25 mouse cellular contexts compared by ENCODE assay signal in the genomic region with DNA sequence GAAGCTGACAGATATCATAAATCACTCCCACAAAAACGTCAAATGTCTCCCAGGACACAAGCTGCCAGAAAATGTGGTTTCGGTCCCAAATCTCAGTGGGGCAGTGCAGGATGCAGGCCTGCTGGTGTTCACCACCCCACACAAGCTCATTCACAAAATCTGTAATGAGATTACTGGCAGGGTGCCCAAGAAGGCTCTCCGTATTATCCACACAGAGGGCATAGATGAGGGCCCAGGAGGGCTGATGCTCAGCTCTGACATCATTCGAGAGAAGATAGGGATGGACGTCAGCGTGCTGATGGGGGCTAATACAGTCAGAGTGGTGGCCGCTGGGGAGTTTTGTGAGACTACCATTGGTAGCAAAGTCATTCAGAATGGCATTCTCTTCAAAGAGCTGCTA.
DNase-seq lines count a peak whose midpoint lies in the region; ATAC-seq and TF ChIP-seq lines count a peak whose summit lies in the region.
"Had no signal": no experiment of that assay in that cellular context is flagged by ENCODE, and none has a peak within 500 bp of the region (broad histone marks: within the 10 kb centered on the region; RNA-seq: fewer than 3 reads in every experiment).

No protein-coding gene starts in this region.

- no peak overlapping the region for H3K27ac ChIP-seq in hindbrain, embryonic 14.5 days
- no peak overlapping the region for H3K27ac ChIP-seq in hindbrain, embryonic 12.5 days
- H3K27ac ChIP-seq in midbrain, embryonic 14.5 days (replicated peaks; ENCODE audit: low read depth, low read length): no peak overlapping the region
- H3K27ac ChIP-seq in midbrain, embryonic 11.5 days (ENCODE audit: low read depth, low read length): no peak overlapping the region
- H3K27ac ChIP-seq in stomach, embryonic 14.5 days (ENCODE audit: low read length): no peak overlapping the region
- no peak overlapping the region for H3K27ac ChIP-seq in stomach, postnatal 0 days (replicated peaks)
- H3K27ac ChIP-seq: embryonic facial prominence, embryonic 15.5 days; gastrocnemius, adult 2 months; left cerebral cortex, adult 2 months; limb, embryonic 10.5 days; liver, embryonic 15.5 days; lung, embryonic 15.5 days; macrophage; neural tube, embryonic 12.5 days had no signal

- TF ChIP-seq EP300 in stomach, postnatal 0 days (optimal IDR thresholded peaks at IDR 0.05): no peak

- no peaks in the 10 kb centered on the region for H3K27me3 ChIP-seq in hindbrain, embryonic 14.5 days (ENCODE audit: control insufficient read depth, insufficient read depth, low read length)
- H3K27me3 ChIP-seq in hindbrain, embryonic 12.5 days: no peaks in the 10 kb centered on the region
- H3K27me3 ChIP-seq in midbrain, embryonic 14.5 days (ENCODE audit: control insufficient read depth, insufficient read depth, low read length): no peaks in the 10 kb centered on the region
- H3K27me3 ChIP-seq in midbrain, embryonic 11.5 days (ENCODE audit: control insufficient read depth, insufficient read depth, low read length): no peaks in the 10 kb centered on the region
- no peaks in the 10 kb centered on the region for H3K27me3 ChIP-seq in stomach, embryonic 14.5 days (ENCODE audit: control insufficient read depth, insufficient read depth, low read length)
- no peaks in the 10 kb centered on the region for H3K27me3 ChIP-seq in stomach, postnatal 0 days (ENCODE audit: control insufficient read depth, insufficient read depth, low read length)
- H3K27me3 ChIP-seq: embryonic facial prominence, embryonic 15.5 days; heart, embryonic 12.5 days; liver, embryonic 15.5 days; lung, embryonic 15.5 days; neural tube, embryonic 12.5 days had no signal

- no peak overlapping the region for H3K4me3 ChIP-seq in hindbrain, embryonic 14.5 days (replicated peaks; ENCODE audit: low read length)
- H3K4me3 ChIP-seq in hindbrain, embryonic 12.5 days: no peak overlapping the region
- no peak overlapping the region for H3K4me3 ChIP-seq in midbrain, embryonic 14.5 days (replicated peaks; ENCODE audit: low read depth, low read length)
- no peak overlapping the region for H3K4me3 ChIP-seq in midbrain, embryonic 11.5 days (ENCODE audit: low read depth, low read length)
- no peak overlapping the region for H3K4me3 ChIP-seq in stomach, embryonic 14.5 days (ENCODE audit: low read depth, low read length)
- H3K4me3 ChIP-seq in stomach, postnatal 0 days (ENCODE audit: low read depth, low read length): no peak overlapping the region
- H3K4me3 ChIP-seq: embryonic facial prominence, embryonic 15.5 days; gastrocnemius, adult 2 months; heart, embryonic 12.5 days; left cerebral cortex, adult 2 months; limb, embryonic 10.5 days; liver, embryonic 15.5 days; lung, embryonic 15.5 days; neural tube, embryonic 12.5 days had no signal

- no peak overlapping the region for H3K4me2 ChIP-seq in hindbrain, embryonic 14.5 days (replicated peaks)
- no peak overlapping the region for H3K4me2 ChIP-seq in hindbrain, embryonic 12.5 days (replicated peaks)
- no peak overlapping the region for H3K4me2 ChIP-seq in midbrain, embryonic 14.5 days (ENCODE audit: low read length)
- no peak overlapping the region for H3K4me2 ChIP-seq in midbrain, embryonic 11.5 days
- H3K4me2 ChIP-seq in stomach, embryonic 14.5 days (replicated peaks; ENCODE audit: low read depth, low read length): no peak overlapping the region
- no peak overlapping the region for H3K4me2 ChIP-seq in stomach, postnatal 0 days (replicated peaks; ENCODE audit: low read depth)
- H3K4me2 ChIP-seq: embryonic facial prominence, embryonic 15.5 days; heart, embryonic 12.5 days; liver, embryonic 15.5 days; lung, embryonic 15.5 days; neural tube, embryonic 12.5 days had no signal

- H3K36me3 ChIP-seq in hindbrain, embryonic 14.5 days (replicated peaks; ENCODE audit: control insufficient read depth, insufficient read depth): no peaks in the 10 kb centered on the region
- no peaks in the 10 kb centered on the region for H3K36me3 ChIP-seq in hindbrain, embryonic 12.5 days
- H3K36me3 ChIP-seq in midbrain, embryonic 14.5 days (ENCODE audit: control insufficient read depth, insufficient read depth, low read length): no peaks in the 10 kb centered on the region
- H3K36me3 ChIP-seq in midbrain, embryonic 11.5 days (ENCODE audit: control insufficient read depth, insufficient read depth, low read length): no peaks in the 10 kb centered on the region
- no peaks in the 10 kb centered on the region for H3K36me3 ChIP-seq in stomach, embryonic 14.5 days (ENCODE audit: control insufficient read depth, insufficient read depth, low read length)
- no peaks in the 10 kb centered on the region for H3K36me3 ChIP-seq in stomach, postnatal 0 days (ENCODE audit: control insufficient read depth, insufficient read depth, low read length)
- H3K36me3 ChIP-seq: embryonic facial prominence, embryonic 15.5 days; heart, embryonic 12.5 days; limb, embryonic 10.5 days; liver, embryonic 15.5 days; lung, embryonic 15.5 days; neural tube, embryonic 12.5 days had no signal

- 65% methylated on average over 7 of the region's 7 CpGs for WGBS in hindbrain, embryonic 14.5 days
- WGBS in hindbrain, embryonic 12.5 days: 76% methylated on average over 7 of the region's 7 CpGs
- 65% methylated on average over 7 of the region's 7 CpGs for WGBS in midbrain, embryonic 14.5 days
- 89% methylated on average over 7 of the region's 7 CpGs for WGBS in midbrain, embryonic 11.5 days
- WGBS in stomach, embryonic 14.5 days: 75% methylated on average over 7 of the region's 7 CpGs
- 76% methylated on average over 7 of the region's 7 CpGs for WGBS in stomach, postnatal 0 days

- TF ChIP-seq CTCF in stomach, postnatal 0 days (IDR thresholded peaks at IDR 0.05; ENCODE audit: low read depth): no peak

- H3K4me1 ChIP-seq in hindbrain, embryonic 14.5 days (replicated peaks; ENCODE audit: control insufficient read depth, insufficient read depth, low read length): no peaks in the 10 kb centered on the region
- no peaks in the 10 kb centered on the region for H3K4me1 ChIP-seq in hindbrain, embryonic 12.5 days
- no peaks in the 10 kb centered on the region for H3K4me1 ChIP-seq in midbrain, embryonic 14.5 days (ENCODE audit: control insufficient read depth, insufficient read depth, low read length)
- H3K4me1 ChIP-seq in midbrain, embryonic 11.5 days (ENCODE audit: control insufficient read depth, insufficient read depth, low read length): no peaks in the 10 kb centered on the region
- H3K4me1 ChIP-seq in stomach, embryonic 14.5 days (ENCODE audit: control insufficient read depth, insufficient read depth, low read length): no peaks in the 10 kb centered on the region
- H3K4me1 ChIP-seq in stomach, postnatal 0 days (replicated peaks; ENCODE audit: control insufficient read depth, insufficient read depth): no peaks in the 10 kb centered on the region
- H3K4me1 ChIP-seq: embryonic facial prominence, embryonic 15.5 days; heart, embryonic 12.5 days; limb, embryonic 10.5 days; liver, embryonic 15.5 days; lung, embryonic 15.5 days; neural tube, embryonic 12.5 days had no signal

- ATAC-seq in hindbrain, embryonic 14.5 days (ENCODE audit: low FRiP score): peak; percentile 46; the same call in 1 of the 2 replicates
- ATAC-seq in hindbrain, embryonic 12.5 days (ENCODE audit: low FRiP score): no peak
- ATAC-seq in midbrain, embryonic 14.5 days (ENCODE audit: low FRiP score, low TSS enrichment): 0 out of 2 replicates have a peak, but pooled peaks have one; percentile 14
- ATAC-seq in midbrain, embryonic 11.5 days (ENCODE audit: low FRiP score): no peak
- 0 out of 2 replicates have a peak, but pooled peaks have one; percentile 23 for ATAC-seq in stomach, embryonic 14.5 days (ENCODE audit: insufficient number of reproducible peaks, insufficient read depth, low FRiP score, low read depth)
- ATAC-seq in stomach, postnatal 0 days (ENCODE audit: low FRiP score, low TSS enrichment): no peak
- ATAC-seq: activated CD4-positive, CD25-positive, alpha-beta regulatory T cell, adult 4 months; forebrain, embryonic 14.5 days; intestine, postnatal 0 days had no signal

- H3K9ac ChIP-seq in hindbrain, embryonic 14.5 days: no peak overlapping the region
- H3K9ac ChIP-seq in hindbrain, embryonic 12.5 days: no peak overlapping the region
- H3K9ac ChIP-seq in midbrain, embryonic 14.5 days (replicated peaks; ENCODE audit: low read length): no peak overlapping the region
- H3K9ac ChIP-seq in midbrain, embryonic 11.5 days (ENCODE audit: low read length): no peak overlapping the region
- H3K9ac ChIP-seq in stomach, embryonic 14.5 days (replicated peaks; ENCODE audit: low read depth, low read length): no peak overlapping the region
- H3K9ac ChIP-seq in stomach, postnatal 0 days (ENCODE audit: low read length): no peak overlapping the region
- H3K9ac ChIP-seq: embryonic facial prominence, embryonic 15.5 days; heart, embryonic 12.5 days; liver, embryonic 15.5 days; lung, embryonic 15.5 days; neural tube, embryonic 12.5 days had no signal

- peak; percentile 39 for DNase-seq in hindbrain, embryonic 14.5 days (ENCODE audit: low spot score)
- peak; percentile 35 for DNase-seq in midbrain, embryonic 14.5 days
- no peak for DNase-seq in midbrain, embryonic 11.5 days (ENCODE audit: low spot score, missing footprints)
- DNase-seq in stomach, postnatal 0 days (ENCODE audit: low spot score): no peak
- DNase-seq in retina, postnatal 7 days (ENCODE audit: low read depth, low spot score): peak; percentile 3
- no peak for DNase-seq in urinary bladder, adult 18-20 months (ENCODE audit: low spot score in 2 of 2)
- DNase-seq: adrenal gland, adult 8-10 months; cerebellum, adult 18-20 months; gastrocnemius, adult 2 months; heart, postnatal 10 days; kidney, postnatal 4 days; liver had no signal

- H3K9me3 ChIP-seq in hindbrain, embryonic 14.5 days (ENCODE audit: control insufficient read depth, low read length): no peaks in the 10 kb centered on the region
- no peaks in the 10 kb centered on the region for H3K9me3 ChIP-seq in hindbrain, embryonic 12.5 days (replicated peaks)
- H3K9me3 ChIP-seq in midbrain, embryonic 14.5 days (ENCODE audit: control insufficient read depth, low read length): no peaks in the 10 kb centered on the region
- no peaks in the 10 kb centered on the region for H3K9me3 ChIP-seq in midbrain, embryonic 11.5 days (ENCODE audit: control insufficient read depth, low read length)
- H3K9me3 ChIP-seq in stomach, embryonic 14.5 days (ENCODE audit: control insufficient read depth, low read depth, low read length): no peaks in the 10 kb centered on the region
- H3K9me3 ChIP-seq in stomach, postnatal 0 days (ENCODE audit: control insufficient read depth, low read length): no peaks in the 10 kb centered on the region
- H3K9me3 ChIP-seq: embryonic facial prominence, embryonic 15.5 days; heart, embryonic 12.5 days; limb, embryonic 10.5 days; liver, embryonic 15.5 days; lung, embryonic 15.5 days; neural tube, embryonic 12.5 days had no signal

Comparison
In these comparisons a context has a peak if more than half of its experiments do, and no peak if none do; other contexts are left out.
1. ATAC-seq: peak in hindbrain, embryonic 14.5 days (single experiment), midbrain, embryonic 14.5 days (single experiment) and stomach, embryonic 14.5 days (single experiment); none in hindbrain, embryonic 12.5 days (single experiment), midbrain, embryonic 11.5 days (single experiment) and stomach, postnatal 0 days (single experiment).
2. DNase-seq: peak in hindbrain, embryonic 14.5 days (single experiment), midbrain, embryonic 14.5 days (single experiment) and retina, postnatal 7 days (single experiment); none in midbrain, embryonic 11.5 days (single experiment), stomach, postnatal 0 days (single experiment) and urinary bladder, adult 18-20 months (0 of 2).